Mouse (Mus musculus) embryonic facial prominence, embryonic 15.5 days (tissue): ENCODE measurements around the gene Fcrl6. TPM values are rescaled to one million over a fixed set of nuclear protein-coding genes. Genes with fewer than 3 reads are reported as not detected.

Experiments used
- ATAC-seq: fragments of 200-750 bp; cut with Nextera tagmentation; 2 replicates; pipeline ENCODE4 v1.8.0; 2017; ENCODE audit warnings: low read depth, moderate TSS enrichment; ENCODE audit not compliant: insufficient number of reproducible peaks, low FRiP score, low TSS enrichment
- H3K27ac ChIP-seq: fragments of 300-500 bp; sonication (generic); replicated peaks from 2 replicates; pipeline ENCODE4 v1.5.1; 2015; ENCODE audit warnings: mild to moderate bottlenecking, inconsistent platforms
- H3K27me3 ChIP-seq: fragments of 300-500 bp; sonication (generic); 2 replicates; pipeline ENCODE4 v1.6.1; 2015; ENCODE audit warnings: inconsistent platforms
- H3K36me3 ChIP-seq: fragments of 300-500 bp; sonication (generic); 2 replicates; pipeline ENCODE4 v1.6.1; 2015; ENCODE audit warnings: mild to moderate bottlenecking, inconsistent platforms
- H3K4me1 ChIP-seq: fragments of 300-500 bp; sonication (generic); 2 replicates; pipeline ENCODE4 v1.6.1; 2015; ENCODE audit warnings: inconsistent platforms
- H3K4me2 ChIP-seq: fragments of 300-500 bp; sonication (generic); replicated peaks from 2 replicates; pipeline ENCODE4 v1.6.1; 2015; ENCODE audit warnings: mild to moderate bottlenecking, inconsistent platforms
- H3K4me3 ChIP-seq: fragments of 300-500 bp; sonication (generic); replicated peaks from 2 replicates; pipeline ENCODE4 v1.5.1; 2015; ENCODE audit warnings: mild to moderate bottlenecking, inconsistent platforms
- H3K9ac ChIP-seq: fragments of 300-500 bp; sonication (generic); 2 replicates; pipeline ENCODE4 v1.6.1; 2015; ENCODE audit warnings: inconsistent platforms
- H3K9me3 ChIP-seq: fragments of 300-500 bp; sonication (generic); replicated peaks from 2 replicates; pipeline ENCODE4 v1.6.1; 2016; ENCODE audit warnings: inconsistent platforms
- WGBS: fragments of 180-500 bp; shearing (Covaris S2); methylation state at CpG from one replicate; pipeline ENCODE4 v1.1.7; 2015; 5-methylcytosine and 5-hydroxymethylcytosine counted together
- polyA plus RNA-seq: library from polyadenylated mRNA; unstranded; fragments of >200 nt; fragmentation: Nextera tagmentation; extraction: Ambion mirVana; gene quantifications from 2 replicates; pipeline ENCODE4 v1.2.1, GENCODE M21; 2015

Gene Fcrl6
- polyA plus RNA-seq: 0.28 and 0.32 TPM in 2 replicates

GRCm38 (mm10) chr1:172602326-172602725 lies at the start of gene Fcrl6:
Fcrl6 (minus strand) TSS chr1:172602551.
- H3K27me3 ChIP-seq: no peaks in the 10 kb centered on the region
- H3K36me3 ChIP-seq: no peaks in the 10 kb centered on the region
- H3K4me2 ChIP-seq: no peak within 1 kb of the TSS
- H3K27ac ChIP-seq: no peak within 1 kb of the TSS
- no peak within 1 kb of the TSS for H3K4me3 ChIP-seq
- no peaks in the 10 kb centered on the region for H3K9me3 ChIP-seq
- WGBS: 87% methylated on average over 1 of the region's 1 CpGs
- no peak within 1 kb of the TSS for H3K9ac ChIP-seq
- no peak for ATAC-seq
- no peaks in the 10 kb centered on the region for H3K4me1 ChIP-seq

GRCm38 (mm10) chr1:172651288-172651987 lies 49.1 kb upstream of the Fcrl6 start:
- H3K9ac ChIP-seq: no peak overlapping the region
- H3K4me1 ChIP-seq: no peaks in the 10 kb centered on the region
- H3K27me3 ChIP-seq: no peaks in the 10 kb centered on the region
- H3K36me3 ChIP-seq: no peaks in the 10 kb centered on the region
- H3K4me3 ChIP-seq: no peak overlapping the region
- no peak for ATAC-seq
- H3K9me3 ChIP-seq: no peaks in the 10 kb centered on the region
- 82% methylated on average over 10 of the region's 10 CpGs for WGBS
- H3K4me2 ChIP-seq: no peak overlapping the region
- no peak overlapping the region for H3K27ac ChIP-seq

GRCm38 (mm10) chr1:172650519-172651287 lies 48.4 kb upstream of the Fcrl6 start:
- H3K4me2 ChIP-seq: no peak overlapping the region
- no peaks in the 10 kb centered on the region for H3K27me3 ChIP-seq
- H3K4me1 ChIP-seq: no peaks in the 10 kb centered on the region
- no peak overlapping the region for H3K9ac ChIP-seq
- H3K9me3 ChIP-seq: no peaks in the 10 kb centered on the region
- H3K4me3 ChIP-seq: no peak overlapping the region
- 49% methylated on average over 8 of the region's 8 CpGs for WGBS
- ATAC-seq: no peak
- H3K36me3 ChIP-seq: no peaks in the 10 kb centered on the region
- H3K27ac ChIP-seq: no peak overlapping the region

- no peak overlapping the region for H3K27ac ChIP-seq
- no peaks in the 10 kb centered on the region for H3K4me1 ChIP-seq
- no peaks in the 10 kb centered on the region for H3K27me3 ChIP-seq
- WGBS: 84% methylated on average over 9 of the region's 9 CpGs
- no peaks in the 10 kb centered on the region for H3K9me3 ChIP-seq
- no peak overlapping the region for H3K9ac ChIP-seq
- H3K36me3 ChIP-seq: no peaks in the 10 kb centered on the region
- ATAC-seq: no peak
- H3K4me2 ChIP-seq: no peak overlapping the region
- no peak overlapping the region for H3K4me3 ChIP-seq
These were observed 47.0 kb upstream of the Fcrl6 start for GRCm38 (mm10) chr1:172649396-172649795.

- Histone ChIP-seq H3K27ac (no peak overlapping the region), H3K4me3 (no peak overlapping the region), H3K4me1 (no peaks in the 10 kb centered on the region), H3K9ac (no peak overlapping the region), H3K27me3 (no peaks in the 10 kb centered on the region), H3K4me2 (no peak overlapping the region), H3K9me3 (no peaks in the 10 kb centered on the region), H3K36me3 (no peaks in the 10 kb centered on the region)
- 13% methylated on average over 4 of the region's 4 CpGs for WGBS
- no peak for ATAC-seq
These were observed 44.9 kb upstream of the Fcrl6 start for GRCm38 (mm10) chr1:172647236-172647635.

- Histone ChIP-seq H3K36me3 (no peaks in the 10 kb centered on the region), H3K4me2 (no peak overlapping the region), H3K9ac (no peak overlapping the region), H3K4me1 (no peaks in the 10 kb centered on the region), H3K27me3 (no peaks in the 10 kb centered on the region), H3K4me3 (no peak overlapping the region), H3K27ac (no peak overlapping the region), H3K9me3 (no peaks in the 10 kb centered on the region)
- ATAC-seq: 0 out of 2 replicates have a peak, but pooled peaks have one; percentile 29
- 51% methylated on average over 2 of the region's 2 CpGs for whole genome bisulfite sequencing
These were observed 36.4 kb upstream of the Fcrl6 start for GRCm38 (mm10) chr1:172638781-172639180.

GRCm38 (mm10) chr1:172637801-172638200 lies 35.5 kb upstream of the Fcrl6 start:
- Histone ChIP-seq H3K9ac (no peak overlapping the region), H3K27me3 (no peaks in the 10 kb centered on the region), H3K4me3 (no peak overlapping the region), H3K4me2 (no peak overlapping the region), H3K27ac (no peak overlapping the region), H3K9me3 (no peaks in the 10 kb centered on the region), H3K36me3 (no peaks in the 10 kb centered on the region), H3K4me1 (no peaks in the 10 kb centered on the region)
- WGBS: 59% methylated on average over 4 of the region's 4 CpGs
- ATAC-seq: no peak

- Histone ChIP-seq H3K9me3 (no peaks in the 10 kb centered on the region), H3K4me3 (no peak overlapping the region), H3K4me1 (no peaks in the 10 kb centered on the region), H3K27ac (no peak overlapping the region), H3K27me3 (no peaks in the 10 kb centered on the region), H3K36me3 (no peaks in the 10 kb centered on the region), H3K9ac (no peak overlapping the region), H3K4me2 (no peak overlapping the region)
- ATAC-seq: no peak
- WGBS: 72% methylated on average over 5 of the region's 5 CpGs
These were observed 33.9 kb upstream of the Fcrl6 start for GRCm38 (mm10) chr1:172636266-172636665.

GRCm38 (mm10) chr1:172635258-172635657 lies 32.9 kb upstream of the Fcrl6 start:
- 38% methylated on average over 4 of the region's 4 CpGs for WGBS
- no peak overlapping the region for H3K9ac ChIP-seq
- no peaks in the 10 kb centered on the region for H3K9me3 ChIP-seq
- no peak for ATAC-seq
- H3K27me3 ChIP-seq: no peaks in the 10 kb centered on the region
- H3K4me3 ChIP-seq: no peak overlapping the region
- no peak overlapping the region for H3K4me2 ChIP-seq
- H3K27ac ChIP-seq: 0 out of 2 replicates have a peak overlapping the region, but pooled peaks have one; percentile 17
- no peaks in the 10 kb centered on the region for H3K4me1 ChIP-seq
- H3K36me3 ChIP-seq: no peaks in the 10 kb centered on the region

GRCm38 (mm10) chr1:172634136-172634535 lies 31.8 kb upstream of the Fcrl6 start:
- no peak overlapping the region for H3K4me2 ChIP-seq
- no peak overlapping the region for H3K27ac ChIP-seq
- no peaks in the 10 kb centered on the region for H3K36me3 ChIP-seq
- no peaks in the 10 kb centered on the region for H3K9me3 ChIP-seq
- no peak for ATAC-seq
- peaks cover 9% of the 10 kb centered on the region; the same call in 1 of the 2 replicates for H3K4me1 ChIP-seq
- H3K4me3 ChIP-seq: no peak overlapping the region
- H3K9ac ChIP-seq: no peak overlapping the region
- H3K27me3 ChIP-seq: no peaks in the 10 kb centered on the region
- WGBS: 80% methylated on average over 2 of the region's 2 CpGs

- peak within 1 kb of the TSS; percentile 64 for H3K9ac ChIP-seq
- peak; percentile 98 for ATAC-seq
- peak within 1 kb of the TSS; percentile 94 for H3K27ac ChIP-seq
- H3K27me3 ChIP-seq: no peaks in the 10 kb centered on the region
- H3K4me2 ChIP-seq: peak within 1 kb of the TSS; percentile 90
- H3K4me1 ChIP-seq: peaks cover 9% of the 10 kb centered on the region; the same call in 1 of the 2 replicates
- no peaks in the 10 kb centered on the region for H3K9me3 ChIP-seq
- under 1% methylated on average over 53 of the region's 53 CpGs for WGBS
- H3K4me3 ChIP-seq: peak within 1 kb of the TSS; percentile 77
- no peaks in the 10 kb centered on the region for H3K36me3 ChIP-seq
These were observed 30.3 kb upstream of the Fcrl6 start, which contains the start of gene Dusp23 for GRCm38 (mm10) chr1:172632451-172633326. Dusp23 (minus strand) TSS chr1:172632962.
